In the genomic region with DNA sequence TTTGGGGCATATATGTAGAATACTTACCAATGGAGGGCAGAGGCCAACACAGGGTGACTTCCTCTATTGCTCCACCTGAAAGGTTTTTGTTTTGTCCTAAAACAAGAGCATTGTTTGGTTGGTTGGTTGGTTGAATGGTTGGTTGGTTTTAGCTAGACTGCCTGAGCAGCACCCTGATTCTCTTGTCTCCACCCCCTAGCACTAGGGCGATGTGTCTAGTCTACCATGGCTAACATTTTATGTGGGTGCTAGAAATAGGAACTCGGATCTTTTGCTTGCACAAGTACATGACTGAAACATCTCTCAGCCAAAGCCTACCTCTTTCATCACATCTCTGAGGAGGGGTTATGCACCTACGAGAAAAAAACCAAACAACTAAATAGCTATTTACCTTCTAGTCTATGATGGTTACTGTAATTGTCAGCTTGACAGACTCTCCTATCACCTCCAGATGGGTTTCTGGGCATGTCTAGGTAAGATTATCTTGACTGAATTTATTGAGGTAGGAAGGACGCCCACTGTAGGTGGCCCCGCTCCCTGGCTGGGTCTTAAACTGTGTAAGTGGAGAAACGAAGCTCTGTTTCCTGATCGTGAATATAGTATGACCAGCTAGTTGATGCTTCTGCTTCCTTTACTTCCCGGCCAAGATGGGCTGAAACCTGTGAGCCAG, we compare ENCODE assay signal across 20 mouse cellular contexts.
A peak's percentile ranks its signal among the peaks of the same experiment; 100 is the strongest.
DNase-seq lines count a peak whose midpoint lies in the region; ATAC-seq and TF ChIP-seq lines count a peak whose summit lies in the region.
"Had no signal": no experiment of that assay in that cellular context is flagged by ENCODE, and none has a peak within 500 bp of the region (broad histone marks: within the 10 kb centered on the region; RNA-seq: fewer than 3 reads in every experiment).

No protein-coding gene starts in this region.

- peak; percentile 77 to 82 for DNase-seq in spleen, postnatal 36 days (ENCODE audit: low spot score in 2 of 2)
- DNase-seq in spleen, postnatal 4 days (ENCODE audit: low spot score in 2 of 2), result no peak
- DNase-seq in liver, postnatal 0 days, result no peak
- DNase-seq in kidney, adult 18-20 months, result no peak
- no peak for DNase-seq in ovary, postnatal 10 days (ENCODE audit: low spot score)
- DNase-seq in midbrain, embryonic 14.5 days, result no peak
- no peak for DNase-seq in right cerebral cortex, adult 2 months (ENCODE audit: low spot score in 2 of 2)
- DNase-seq: adrenal gland, adult 2 months; cerebellum, adult 2 months; heart, adult 18-20 months; kidney, adult 2 months; lung, adult 2 months; lung, postnatal 4 days; thymus, adult 18-20 months had no signal

- H3K4me2 ChIP-seq in liver, postnatal 0 days (ENCODE audit: low read depth, low read length), result peak overlapping the region; percentile 67
- no peak overlapping the region for H3K4me2 ChIP-seq in midbrain, embryonic 14.5 days (ENCODE audit: low read length)
- H3K4me2 ChIP-seq: embryonic facial prominence, embryonic 15.5 days; neural tube, embryonic 12.5 days had no signal

- no peak overlapping the region for H3K4me3 ChIP-seq in liver, postnatal 0 days (ENCODE audit: low read depth, low read length)
- no peak overlapping the region for H3K4me3 ChIP-seq in midbrain, embryonic 14.5 days (replicated peaks; ENCODE audit: low read depth, low read length)
- H3K4me3 ChIP-seq: embryonic facial prominence, embryonic 15.5 days; neural tube, embryonic 12.5 days had no signal

- 60% methylated on average over 8 of the region's 8 CpGs for WGBS in liver, postnatal 0 days (ENCODE audit: insufficient replicate concordance)
- WGBS in midbrain, embryonic 14.5 days, result 94% methylated on average over 8 of the region's 8 CpGs

- H3K9me3 ChIP-seq in liver, postnatal 0 days (ENCODE audit: low read length), result no peaks in the 10 kb centered on the region
- H3K9me3 ChIP-seq in midbrain, embryonic 14.5 days (ENCODE audit: control insufficient read depth, low read length), result no peaks in the 10 kb centered on the region
- H3K9me3 ChIP-seq: embryonic facial prominence, embryonic 15.5 days; G1E; neural tube, embryonic 12.5 days had no signal

- no peak overlapping the region for H3K9ac ChIP-seq in liver, postnatal 0 days (replicated peaks)
- H3K9ac ChIP-seq in midbrain, embryonic 14.5 days (replicated peaks; ENCODE audit: low read length), result no peak overlapping the region
- H3K9ac ChIP-seq: embryonic facial prominence, embryonic 15.5 days; neural tube, embryonic 12.5 days had no signal

- ATAC-seq in granulocyte monocyte progenitor cell, adult 5-6 weeks (replicated peaks; ENCODE audit: poor library complexity, severe bottlenecking), result peak; percentile 63
- ATAC-seq in liver, postnatal 0 days, result peak; percentile 40
- no peak for ATAC-seq in midbrain, embryonic 14.5 days (ENCODE audit: low FRiP score, low TSS enrichment)
- ATAC-seq: forebrain, embryonic 16.5 days; hindbrain, embryonic 16.5 days had no signal

- H3K27me3 ChIP-seq in liver, postnatal 0 days (ENCODE audit: insufficient read depth, low read length), result no peaks in the 10 kb centered on the region
- H3K27me3 ChIP-seq in midbrain, embryonic 14.5 days (ENCODE audit: control insufficient read depth, insufficient read depth, low read length), result no peaks in the 10 kb centered on the region
- H3K27me3 ChIP-seq: embryonic facial prominence, embryonic 15.5 days; neural tube, embryonic 12.5 days had no signal

- TF ChIP-seq EP300 in liver, postnatal 0 days (IDR thresholded peaks at IDR 0.05; ENCODE audit: low read depth), result peak; percentile 56; the same call in 1 of the 2 replicates

- H3K27ac ChIP-seq in liver, postnatal 0 days (ENCODE audit: low read depth), result peak overlapping the region; percentile 77
- no peak overlapping the region for H3K27ac ChIP-seq in midbrain, embryonic 14.5 days (replicated peaks; ENCODE audit: low read depth, low read length)
- H3K27ac ChIP-seq: embryonic facial prominence, embryonic 15.5 days; neural tube, embryonic 12.5 days had no signal

- 0 out of 2 replicates have a peak, but pooled peaks have one; percentile 3 for TF ChIP-seq CTCF in liver, postnatal 0 days (IDR thresholded peaks at IDR 0.05; ENCODE audit: low read depth)

- H3K36me3 ChIP-seq in liver, postnatal 0 days (replicated peaks; ENCODE audit: insufficient read depth, low read length), result peaks cover 3% of the 10 kb centered on the region; the same call in 1 of the 2 replicates
- no peaks in the 10 kb centered on the region for H3K36me3 ChIP-seq in midbrain, embryonic 14.5 days (ENCODE audit: control insufficient read depth, insufficient read depth, low read length)
- H3K36me3 ChIP-seq: embryonic facial prominence, embryonic 15.5 days; G1E; neural tube, embryonic 12.5 days had no signal

- peaks cover 32% of the 10 kb centered on the region for H3K4me1 ChIP-seq in liver, postnatal 0 days (ENCODE audit: insufficient read depth)
- H3K4me1 ChIP-seq in midbrain, embryonic 14.5 days (ENCODE audit: control insufficient read depth, insufficient read depth, low read length), result no peaks in the 10 kb centered on the region
- H3K4me1 ChIP-seq: embryonic facial prominence, embryonic 15.5 days; neural tube, embryonic 12.5 days had no signal

Comparison
In these comparisons a context has a peak if more than half of its experiments do, and no peak if none do; other contexts are left out.
1. DNase-seq: peak in spleen, postnatal 36 days (2 of 2); none in spleen, postnatal 4 days (0 of 2), liver, postnatal 0 days (single experiment), kidney, adult 18-20 months (single experiment), ovary, postnatal 10 days (single experiment), midbrain, embryonic 14.5 days (single experiment) and right cerebral cortex, adult 2 months (0 of 2).